Mouse (Mus musculus): Measurements from ENCODE around the gene Dut.

DNA sequence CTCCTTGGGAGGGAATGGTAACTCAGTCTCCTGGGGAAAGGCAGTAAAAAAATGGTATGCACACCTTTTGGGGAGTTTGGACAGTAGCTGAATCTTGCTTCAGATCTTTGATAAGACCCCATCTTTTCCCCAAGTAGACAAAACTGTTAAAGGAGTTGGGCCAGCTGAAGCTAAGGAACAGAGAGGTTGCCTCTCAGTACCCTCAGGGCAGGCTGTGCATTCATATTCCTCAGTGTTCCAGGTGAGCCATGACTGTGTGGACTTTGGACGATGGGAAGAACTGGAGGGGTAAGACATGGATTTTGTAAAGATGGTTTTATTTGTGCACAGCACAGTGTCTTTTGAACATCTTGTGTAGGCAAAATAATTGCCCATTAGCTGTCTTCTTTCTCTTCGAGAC lies 13.3 kb downstream of the Dut start:
- TF ChIP-seq GATA1 (IDR thresholded peaks at IDR 0.05; ENCODE audit: low read length), result no peak
- no peak for TF ChIP-seq TAL1 (IDR thresholded peaks at IDR 0.05; ENCODE audit: low read length)
